Mouse (Mus musculus) lung, embryonic 14.5 days (tissue): ENCODE data around the gene Afg1l. TPM values are rescaled to one million over a fixed set of nuclear protein-coding genes. Genes with fewer than 3 reads are reported as not detected.

Experiments used
- ATAC-seq: fragments of 200-750 bp; cut with Nextera tagmentation; 2 replicates; pipeline ENCODE4 v1.8.0; 2017; ENCODE audit warnings: mild to moderate bottlenecking, moderate TSS enrichment, moderate library complexity; ENCODE audit not compliant: insufficient read depth
- DNase-seq: peaks from one replicate; pipeline ENCODE4 v3.0.0-alpha.2; 2015
- H3K27ac ChIP-seq: fragments of 300-500 bp; sonication (generic); 2 replicates; pipeline ENCODE4 v1.5.1; 2014; ENCODE audit warnings: low read depth, mild to moderate bottlenecking, moderate library complexity
- H3K27me3 ChIP-seq: fragments of 300-500 bp; sonication (generic); 2 replicates; pipeline ENCODE4 v1.6.1; 2014; ENCODE audit warnings: low read length, control low read depth; ENCODE audit not compliant: insufficient read depth
- H3K36me3 ChIP-seq: fragments of 300-500 bp; sonication (generic); 2 replicates; pipeline ENCODE4 v1.6.1; 2014; ENCODE audit warnings: control low read depth; ENCODE audit not compliant: insufficient read depth
- H3K4me1 ChIP-seq: fragments of 300-500 bp; sonication (generic); 2 replicates; pipeline ENCODE4 v1.6.1; 2014; ENCODE audit warnings: antibody characterized with exemption, control low read depth; ENCODE audit not compliant: insufficient read depth
- H3K4me2 ChIP-seq: fragments of 300-500 bp; sonication (generic); 2 replicates; pipeline ENCODE4 v1.6.1; 2014; ENCODE audit warnings: mild to moderate bottlenecking
- H3K4me3 ChIP-seq: fragments of 300-500 bp; sonication (generic); 2 replicates; pipeline ENCODE4 v1.5.1; 2014; ENCODE audit warnings: low read depth, low read length
- H3K9ac ChIP-seq: fragments of 300-500 bp; sonication (generic); 2 replicates; pipeline ENCODE4 v1.6.1; 2014
- H3K9me3 ChIP-seq: fragments of 300-500 bp; sonication (generic); 2 replicates; pipeline ENCODE4 v1.6.1; 2016; ENCODE audit warnings: low read depth, low read length, control low read depth
- CTCF ChIP-seq: IDR thresholded peaks from 2 replicates; pipeline ENCODE4 v1.5.1; 2016; ENCODE audit warnings: antibody characterized with exemption, low read depth
- WGBS: fragments of 180-500 bp; shearing (Covaris S2); extraction: QIAGEN DNeasy Blood & Tissue Kit; methylation state at CpG from one replicate; pipeline ENCODE4 v1.1.7; 2014; 5-methylcytosine and 5-hydroxymethylcytosine counted together
- polyA plus RNA-seq: library from polyadenylated mRNA; unstranded; fragments of >200 nt; fragmentation: Nextera tagmentation; extraction: Ambion mirVana; gene quantifications from 2 replicates; pipeline ENCODE4 v1.2.1, GENCODE M21; 2014

Gene Afg1l
- polyA plus RNA-seq, 1 experiment from 2014 or later, result 7.7 TPM

GRCm38 (mm10) chr10:42273760-42274691 lies 204.3 kb downstream of the Afg1l start:
- H3K4me2 ChIP-seq, result peak overlapping the region; percentile 99
- no peak for TF ChIP-seq CTCF
- peak; percentile 52 for DNase-seq
- H3K9me3 ChIP-seq, result no peaks in the 10 kb centered on the region
- H3K9ac ChIP-seq, result peak overlapping the region; percentile 81
- ATAC-seq, result no peak
- H3K36me3 ChIP-seq, result peaks cover 22% of the 10 kb centered on the region
- H3K27ac ChIP-seq, result no peak overlapping the region
- H3K4me1 ChIP-seq, result peaks cover 19% of the 10 kb centered on the region
- peak overlapping the region; percentile 74 for H3K4me3 ChIP-seq
- no peaks in the 10 kb centered on the region for H3K27me3 ChIP-seq
- 13% methylated on average over 21 of the region's 21 CpGs for WGBS

GRCm38 (mm10) chr10:42273403-42273759 lies 205.0 kb downstream of the Afg1l start:
- Histone ChIP-seq H3K9me3 (no peaks in the 10 kb centered on the region), H3K27ac (no peak overlapping the region; the same call in 1 of the 2 replicates), H3K4me3 (peak overlapping the region; percentile 74), H3K36me3 (peaks cover 25% of the 10 kb centered on the region), H3K9ac (no peak overlapping the region; the same call in 1 of the 2 replicates), H3K4me1 (peaks cover 22% of the 10 kb centered on the region), H3K27me3 (no peaks in the 10 kb centered on the region), H3K4me2 (peak overlapping the region; percentile 99)
- 72% methylated on average over 6 of the region's 6 CpGs for WGBS
- no peak for ATAC-seq
- DNase-seq, result no peak
- no peak for TF ChIP-seq CTCF

GRCm38 (mm10) chr10:42271454-42272230 lies 206.7 kb downstream of the Afg1l start:
- H3K27ac ChIP-seq, result no peak overlapping the region
- no peaks in the 10 kb centered on the region for H3K27me3 ChIP-seq
- H3K4me3 ChIP-seq, result no peak overlapping the region
- no peak overlapping the region; the same call in 1 of the 2 replicates for H3K9ac ChIP-seq
- no peak for ATAC-seq
- DNase-seq, result no peak
- H3K4me2 ChIP-seq, result peak overlapping the region; percentile 35
- WGBS, result 58% methylated on average over 11 of the region's 11 CpGs
- peaks cover 40% of the 10 kb centered on the region for H3K36me3 ChIP-seq
- H3K4me1 ChIP-seq, result peaks cover 22% of the 10 kb centered on the region
- no peak for TF ChIP-seq CTCF
- H3K9me3 ChIP-seq, result no peaks in the 10 kb centered on the region

- H3K27me3 ChIP-seq, result no peaks in the 10 kb centered on the region
- H3K4me1 ChIP-seq, result peaks cover 22% of the 10 kb centered on the region
- ATAC-seq (no peak), DNase-seq (peak; percentile 63)
- H3K9ac ChIP-seq, result no peak overlapping the region
- no peaks in the 10 kb centered on the region for H3K9me3 ChIP-seq
- 40% methylated on average over 10 of the region's 10 CpGs for WGBS
- peak overlapping the region; percentile 36 for H3K4me2 ChIP-seq
- no peak for TF ChIP-seq CTCF
- H3K36me3 ChIP-seq, result peaks cover 52% of the 10 kb centered on the region
- H3K4me3 ChIP-seq, result no peak overlapping the region
- no peak overlapping the region for H3K27ac ChIP-seq
These were observed 207.9 kb downstream of the Afg1l start for GRCm38 (mm10) chr10:42270277-42271083.

- H3K4me2 ChIP-seq, result peak overlapping the region; percentile 29; the same call in 1 of the 2 replicates
- H3K9me3 ChIP-seq, result no peaks in the 10 kb centered on the region
These were observed 208.9 kb downstream of the Afg1l start for GRCm38 (mm10) chr10:42269281-42270025.

GRCm38 (mm10) chr10:42267811-42268545 lies 210.4 kb downstream of the Afg1l start:
- ATAC-seq (no peak), DNase-seq (peak; percentile 49)
- H3K4me2 ChIP-seq, result no peak overlapping the region
- H3K4me1 ChIP-seq, result peaks cover 11% of the 10 kb centered on the region; the same call in 1 of the 2 replicates
- WGBS, result 71% methylated on average over 5 of the region's 5 CpGs
- peak; percentile 28 for TF ChIP-seq CTCF
- H3K9ac ChIP-seq, result no peak overlapping the region
- H3K27me3 ChIP-seq, result no peaks in the 10 kb centered on the region
- H3K36me3 ChIP-seq, result peaks cover 52% of the 10 kb centered on the region
- no peak overlapping the region for H3K27ac ChIP-seq
- no peaks in the 10 kb centered on the region for H3K9me3 ChIP-seq
- H3K4me3 ChIP-seq, result no peak overlapping the region

More at GRCm38 (mm10) chr10:42269281-42270025, 208.9 kb downstream of the Afg1l start:
- H3K9ac ChIP-seq, result no peak overlapping the region
- no peak for TF ChIP-seq CTCF
- DNase-seq (peak; percentile 61), ATAC-seq (peak; percentile 50)
- peaks cover 17% of the 10 kb centered on the region for H3K4me1 ChIP-seq
- H3K27me3 ChIP-seq, result no peaks in the 10 kb centered on the region
- H3K4me3 ChIP-seq, result no peak overlapping the region
- no peak overlapping the region for H3K27ac ChIP-seq
- 43% methylated on average over 15 of the region's 15 CpGs for WGBS
- H3K36me3 ChIP-seq, result peaks cover 56% of the 10 kb centered on the region
